Comparison of ENCODE assay signal across 11 mouse cellular contexts in the genomic region with DNA sequence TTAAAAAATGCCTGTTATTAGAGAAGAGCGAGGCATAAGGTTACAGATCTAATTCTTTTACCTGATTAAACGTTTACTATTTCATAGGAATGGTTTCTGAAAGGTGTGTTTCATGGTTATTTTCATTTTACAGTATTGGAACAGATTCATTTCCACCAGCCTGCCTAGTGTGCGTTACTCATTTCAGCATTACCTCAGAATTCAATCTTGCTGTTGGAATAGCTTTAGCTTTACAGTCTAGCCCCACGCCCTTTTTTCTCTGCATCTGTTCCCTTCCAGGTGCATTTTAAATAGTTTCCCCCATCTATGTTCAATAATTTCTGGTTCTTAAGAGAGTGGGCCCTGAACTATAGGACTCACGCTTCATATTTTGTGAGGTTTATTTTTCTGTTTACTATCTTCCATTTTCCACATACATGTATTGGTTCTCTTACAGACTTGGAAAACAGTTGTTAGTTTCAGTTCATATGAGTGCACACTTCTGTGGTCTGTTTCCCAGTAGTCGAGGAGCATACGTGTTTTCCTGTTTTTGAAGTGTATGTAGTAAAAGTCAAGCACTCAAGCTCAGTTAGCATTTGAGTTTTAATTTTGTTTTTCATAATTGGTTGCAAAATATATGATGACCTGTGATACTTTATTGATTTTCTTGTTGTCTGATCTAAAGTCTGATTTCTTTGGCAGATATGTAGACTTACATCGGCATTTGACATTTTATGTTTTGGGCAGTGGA. TPM values are rescaled to one million over a fixed set of nuclear protein-coding genes. Genes with fewer than 3 reads are reported as not detected.
DNase-seq lines count a peak whose midpoint lies in the region; ATAC-seq and TF ChIP-seq lines count a peak whose summit lies in the region.
"Had no signal": no experiment of that assay in that cellular context is flagged by ENCODE, and none has a peak within 500 bp of the region (broad histone marks: within the 10 kb centered on the region; RNA-seq: fewer than 3 reads in every experiment).

No protein-coding gene starts in this region.

- H3K9ac ChIP-seq in kidney, postnatal 0 days (ENCODE audit: low read depth, low read length): no peak overlapping the region
- no peak overlapping the region for H3K9ac ChIP-seq in embryonic facial prominence, embryonic 13.5 days
- H3K9ac ChIP-seq in midbrain, embryonic 14.5 days (replicated peaks; ENCODE audit: low read length): no peak overlapping the region
- H3K9ac ChIP-seq: liver, embryonic 15.5 days had no signal

- H3K36me3 ChIP-seq in kidney, postnatal 0 days (ENCODE audit: insufficient read depth, low read length): no peaks in the 10 kb centered on the region
- H3K36me3 ChIP-seq in embryonic facial prominence, embryonic 13.5 days: no peaks in the 10 kb centered on the region
- H3K36me3 ChIP-seq in midbrain, embryonic 14.5 days (ENCODE audit: control insufficient read depth, insufficient read depth, low read length): no peaks in the 10 kb centered on the region
- H3K36me3 ChIP-seq: liver, embryonic 15.5 days had no signal

- H3K4me3 ChIP-seq in kidney, postnatal 0 days (replicated peaks; ENCODE audit: low read depth, low read length): no peak overlapping the region
- H3K4me3 ChIP-seq in embryonic facial prominence, embryonic 13.5 days: no peak overlapping the region
- no peak overlapping the region for H3K4me3 ChIP-seq in midbrain, embryonic 14.5 days (replicated peaks; ENCODE audit: low read depth, low read length)
- H3K4me3 ChIP-seq: liver, embryonic 15.5 days had no signal

- no peak for TF ChIP-seq CTCF in kidney, postnatal 0 days (IDR thresholded peaks at IDR 0.05; ENCODE audit: low read depth)

- no peaks in the 10 kb centered on the region for H3K27me3 ChIP-seq in kidney, postnatal 0 days (ENCODE audit: insufficient read depth, low read length)
- no peaks in the 10 kb centered on the region for H3K27me3 ChIP-seq in embryonic facial prominence, embryonic 13.5 days
- H3K27me3 ChIP-seq in midbrain, embryonic 14.5 days (ENCODE audit: control insufficient read depth, insufficient read depth, low read length): no peaks in the 10 kb centered on the region
- H3K27me3 ChIP-seq: liver, embryonic 15.5 days; Patski had no signal

- no peaks in the 10 kb centered on the region for H3K9me3 ChIP-seq in kidney, postnatal 0 days (replicated peaks; ENCODE audit: low read length)
- H3K9me3 ChIP-seq in embryonic facial prominence, embryonic 13.5 days: no peaks in the 10 kb centered on the region
- no peaks in the 10 kb centered on the region for H3K9me3 ChIP-seq in midbrain, embryonic 14.5 days (ENCODE audit: control insufficient read depth, low read length)
- H3K9me3 ChIP-seq: liver, embryonic 15.5 days had no signal

- WGBS in kidney, postnatal 0 days: 72% methylated on average over 8 of the region's 8 CpGs
- 63% methylated on average over 8 of the region's 8 CpGs for WGBS in embryonic facial prominence, embryonic 13.5 days
- 79% methylated on average over 8 of the region's 8 CpGs for WGBS in midbrain, embryonic 14.5 days

- 0 out of 2 replicates have a peak overlapping the region, but pooled peaks have one; percentile 14 for H3K4me2 ChIP-seq in kidney, postnatal 0 days (ENCODE audit: low read length)
- peak overlapping the region; percentile 46 for H3K4me2 ChIP-seq in embryonic facial prominence, embryonic 13.5 days
- H3K4me2 ChIP-seq in midbrain, embryonic 14.5 days (ENCODE audit: low read length): peak overlapping the region; percentile 30
- H3K4me2 ChIP-seq: liver, embryonic 15.5 days had no signal

- no peak for DNase-seq in kidney, postnatal 0 days (ENCODE audit: low spot score)
- DNase-seq in kidney, adult 8-10 months: no peak
- peak; percentile 46 for DNase-seq in CD4-positive helper T cell, adult 2 months (ENCODE audit: low read depth, low spot score)
- DNase-seq in midbrain, embryonic 14.5 days: no peak
- no peak for DNase-seq in c-Kit-positive CD71-positive TER-119-positive erythroid progenitor cells, embryonic 14.5 days (ENCODE audit: low spot score)
- DNase-seq: gastrocnemius, postnatal 10 days; heart, postnatal 4 days had no signal

- peaks cover 3% of the 10 kb centered on the region; the same call in 1 of the 2 replicates for H3K4me1 ChIP-seq in kidney, postnatal 0 days (replicated peaks; ENCODE audit: insufficient read depth, low read length)
- H3K4me1 ChIP-seq in embryonic facial prominence, embryonic 13.5 days: peaks cover 33% of the 10 kb centered on the region
- 0 out of 2 replicates have a peak, but pooled peaks cover 7% of the 10 kb centered on the region for H3K4me1 ChIP-seq in midbrain, embryonic 14.5 days (ENCODE audit: control insufficient read depth, insufficient read depth, low read length)
- H3K4me1 ChIP-seq: liver, embryonic 15.5 days had no signal

- ATAC-seq in kidney, postnatal 0 days (replicated peaks; ENCODE audit: low FRiP score, low read depth): no peak
- no peak for ATAC-seq in embryonic facial prominence, embryonic 13.5 days (ENCODE audit: insufficient number of reproducible peaks, insufficient read depth, low FRiP score, low TSS enrichment, low read depth)
- ATAC-seq in midbrain, embryonic 14.5 days (ENCODE audit: low FRiP score, low TSS enrichment): no peak
- ATAC-seq in megakaryocyte-erythroid progenitor cell, adult 5-6 weeks (replicated peaks; ENCODE audit: low FRiP score, low TSS enrichment, poor library complexity, severe bottlenecking): no peak

- no peak overlapping the region for H3K27ac ChIP-seq in kidney, postnatal 0 days
- H3K27ac ChIP-seq in embryonic facial prominence, embryonic 13.5 days: peak overlapping the region; percentile 87
- H3K27ac ChIP-seq in midbrain, embryonic 14.5 days (replicated peaks; ENCODE audit: low read depth, low read length): peak overlapping the region; percentile 42
- H3K27ac ChIP-seq: liver, embryonic 15.5 days had no signal

RNA-seq across cellular contexts. Expression of a gene that starts 32.0 kb away (rescaled TPM):
- 7.2 and 7.3 TPM in 2 replicates for polyA plus RNA-seq in kidney, postnatal 0 days (2015; fragmentation: Nextera tagmentation; extraction: Ambion mirVana)
- 12.0 and 13.1 TPM in 2 replicates for polyA plus RNA-seq in embryonic facial prominence, embryonic 13.5 days (2015; fragmentation: Nextera tagmentation; extraction: Ambion mirVana)
- polyA plus RNA-seq in midbrain, embryonic 14.5 days (2014; fragmentation: Nextera tagmentation; extraction: Ambion mirVana): 9.4 and 13.1 TPM in 2 replicates
- total RNA-seq in megakaryocyte-erythroid progenitor cell, adult 5-6 weeks (2014; fragmentation: Nextera tagmentation): 16.6 and 17.4 TPM in 2 replicates
- total RNA-seq in megakaryocyte-erythroid progenitor cell, adult 5-6 weeks (2017): 24.0 and 25.4 TPM in 2 replicates
